Mouse (Mus musculus) erythroid progenitor cell, adult 5-6 weeks (primary cell): ENCODE measurements around the gene Mgat3. TPM values are rescaled to one million over a fixed set of nuclear protein-coding genes. Genes with fewer than 3 reads are reported as not detected.

Experiments used
- ATAC-seq: replicated peaks from 2 replicates; pipeline ENCODE4 v1.8.0; 2016; ENCODE audit warnings: moderate number of reproducible peaks, mild to moderate bottlenecking, moderate TSS enrichment, inconsistent platforms; ENCODE audit not compliant: poor library complexity, low FRiP score, severe bottlenecking
- total RNA-seq, 2 experiments: library from RNA; stranded (forward) in 1 of 2; stranded (reverse) in 1 of 2; fragments of 150-400 nt in 1 of 2; fragments of 186-747, 209-891 nt in 1 of 2; gene quantifications; 2 replicates each; pipeline versions ENCODE4 v1.2.3 to v1.2.4; 2015 to 2017; ENCODE audit warnings: low replicate concordance in 2 of 2

Mgat3 gene
- total RNA-seq (2015; ENCODE audit: low replicate concordance) (not detected in 2 replicates), total RNA-seq (2017; ENCODE audit: low replicate concordance) (not detected in 2 replicates)

DNA sequence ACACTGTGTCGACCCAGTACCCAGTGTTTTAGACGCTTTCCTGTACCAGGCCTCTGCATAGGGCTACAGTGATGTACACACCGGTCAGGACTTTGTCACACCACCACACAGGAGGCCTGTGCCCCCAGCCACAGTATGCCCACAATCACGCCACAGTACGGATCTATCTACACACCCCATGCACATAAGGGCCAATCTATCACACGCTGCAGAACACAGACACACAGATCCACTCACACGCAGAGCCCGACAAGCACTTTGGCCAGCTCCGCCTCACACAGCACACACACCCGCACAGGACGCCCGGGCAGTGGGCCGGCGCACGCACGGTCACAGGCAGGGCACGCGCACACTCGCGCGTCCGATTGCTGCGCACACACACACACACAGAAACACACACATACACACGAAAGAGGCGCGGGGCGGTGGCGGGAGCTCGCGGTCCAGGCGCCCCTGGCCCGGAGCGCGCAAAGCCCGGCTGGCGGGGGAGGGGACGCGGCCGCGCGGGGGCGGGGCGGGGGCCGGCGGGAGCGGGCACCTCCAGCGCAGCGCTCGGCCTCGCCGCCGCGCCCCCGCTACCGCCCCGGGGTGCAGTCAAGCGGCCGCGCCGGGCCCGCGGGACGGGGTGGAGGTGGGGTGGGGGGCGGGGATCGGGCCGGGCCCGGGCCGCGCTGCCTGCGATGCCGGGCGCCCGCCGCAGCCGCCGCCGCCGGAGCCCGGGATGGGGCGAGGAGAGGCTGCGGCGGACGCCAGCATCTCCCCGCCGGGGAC is at the start of gene Mgat3:
Gene Mgat3, plus strand, starts transcription at position 721 of the 771 bp plus-strand sequence.
- ATAC-seq: no peak

DNA sequence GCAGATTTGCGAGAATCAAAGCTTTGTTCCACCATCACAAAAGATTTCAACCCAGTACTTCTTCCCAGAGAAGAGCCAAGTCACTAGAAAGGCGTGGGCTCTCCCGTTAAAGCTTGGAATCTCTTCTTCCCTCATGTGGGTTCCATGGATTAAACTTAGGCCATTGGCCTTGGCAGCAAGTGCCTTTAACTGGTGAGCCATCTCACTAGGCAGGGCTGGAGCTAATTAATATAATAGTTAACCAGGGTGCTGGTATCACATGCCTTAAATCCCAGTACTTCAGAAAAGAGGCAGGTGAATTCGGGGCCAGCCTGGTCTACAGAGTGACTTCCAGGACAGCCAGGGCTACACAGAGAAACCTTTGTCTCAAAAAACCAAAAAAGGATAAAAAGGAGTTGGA is 48.9 kb upstream of the Mgat3 start:
- ATAC-seq: no peak

DNA sequence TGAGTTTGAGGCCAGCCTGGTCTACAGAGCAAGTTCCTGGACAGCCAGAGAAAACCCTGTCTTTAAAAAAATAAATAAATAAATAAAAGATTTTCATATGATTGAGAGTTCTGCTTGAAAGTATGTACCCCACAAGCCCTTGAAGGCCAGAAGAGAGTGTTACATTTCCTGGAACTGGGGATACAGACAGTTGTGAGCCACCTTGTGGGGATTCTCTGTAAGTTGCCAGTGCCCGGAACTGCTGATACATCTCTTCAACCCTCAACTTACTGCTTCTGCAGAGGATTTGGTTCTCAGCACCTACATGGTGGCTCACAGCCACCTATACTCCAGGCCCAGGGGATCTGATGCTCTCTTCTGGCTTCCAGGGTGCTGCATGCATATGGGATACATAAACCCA is 46.3 kb upstream of the Mgat3 start:
- ATAC-seq: no peak

DNA sequence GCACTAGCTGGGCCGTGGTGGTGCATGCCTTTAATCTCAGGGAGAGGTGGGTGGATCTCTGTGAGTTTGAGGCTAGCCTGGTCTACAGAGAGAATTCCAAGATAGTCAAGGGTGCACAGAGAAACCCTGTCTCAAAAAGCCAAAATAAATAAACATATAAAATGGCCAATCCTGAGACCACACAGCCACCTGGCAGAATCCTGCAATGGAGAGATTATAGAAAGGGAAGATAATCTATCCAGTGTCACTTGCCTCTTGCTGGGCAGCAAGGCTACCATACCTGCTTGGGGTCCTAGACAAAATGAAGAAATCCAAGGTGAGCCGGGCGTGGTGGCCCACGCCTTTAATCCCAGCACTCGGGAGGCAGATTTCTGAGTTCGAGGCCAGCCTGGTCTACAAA is 43.5 kb upstream of the Mgat3 start:
- ATAC-seq: no peak

DNA sequence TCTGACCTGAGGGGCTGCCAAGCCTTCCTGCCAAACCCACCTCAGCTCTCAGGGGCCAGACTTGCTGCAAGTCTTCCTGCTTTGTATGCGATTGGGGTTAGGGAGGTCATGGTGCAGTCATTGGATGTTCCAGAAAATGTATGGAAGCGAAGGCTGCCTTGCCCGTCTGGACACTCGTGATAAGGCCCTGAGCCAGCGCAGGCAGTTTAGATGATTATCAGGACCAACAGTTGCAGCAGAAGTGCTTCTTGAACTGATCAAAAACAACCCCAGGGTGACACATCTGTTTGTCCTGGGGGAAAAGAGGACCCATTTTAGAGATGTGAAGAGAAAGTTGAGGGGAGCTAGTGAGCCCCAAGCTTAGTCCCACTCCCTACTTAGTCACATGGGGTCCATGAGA is 42.8 kb upstream of the Mgat3 start:
- peak; percentile 75 for ATAC-seq

DNA sequence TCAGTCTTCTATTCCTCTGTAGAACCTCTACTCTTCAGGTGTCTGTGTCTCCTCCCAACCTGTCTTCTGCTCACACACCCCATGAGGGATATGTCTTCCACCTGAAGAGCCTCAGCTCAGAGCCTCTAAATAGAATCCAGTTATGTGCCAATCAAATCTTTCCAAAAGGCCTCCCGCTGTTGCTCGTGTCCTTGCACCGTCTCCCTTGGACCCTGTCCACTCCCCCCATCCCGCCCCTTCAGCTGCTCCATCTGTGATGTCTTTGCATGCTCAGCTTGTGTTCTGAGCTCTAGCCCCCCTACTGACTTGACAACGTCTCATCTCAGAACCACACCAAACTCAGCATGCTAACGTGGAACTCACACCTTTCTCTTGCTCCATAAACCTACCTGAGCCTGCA is 42.1 kb upstream of the Mgat3 start:
- ATAC-seq: no peak

DNA sequence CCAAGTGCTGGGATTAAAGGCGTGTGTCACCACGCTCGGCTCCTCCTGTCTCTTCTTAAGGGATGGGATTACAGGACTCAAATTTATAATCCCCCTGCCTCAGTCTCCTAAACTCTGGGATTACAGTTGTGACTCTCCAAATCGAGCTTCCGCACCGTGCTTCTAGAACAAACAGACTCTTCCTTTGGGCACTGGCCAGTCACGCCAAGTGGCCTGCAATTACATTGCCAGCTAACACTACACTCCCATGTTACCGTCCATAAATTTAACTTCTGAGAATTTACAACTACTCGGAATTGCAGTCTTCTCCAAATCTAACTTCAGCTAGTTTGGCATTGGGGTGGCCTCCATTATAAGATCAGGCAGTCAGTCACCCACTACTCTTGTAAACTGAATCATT is 41.1 kb upstream of the Mgat3 start:
- ATAC-seq: no peak

DNA sequence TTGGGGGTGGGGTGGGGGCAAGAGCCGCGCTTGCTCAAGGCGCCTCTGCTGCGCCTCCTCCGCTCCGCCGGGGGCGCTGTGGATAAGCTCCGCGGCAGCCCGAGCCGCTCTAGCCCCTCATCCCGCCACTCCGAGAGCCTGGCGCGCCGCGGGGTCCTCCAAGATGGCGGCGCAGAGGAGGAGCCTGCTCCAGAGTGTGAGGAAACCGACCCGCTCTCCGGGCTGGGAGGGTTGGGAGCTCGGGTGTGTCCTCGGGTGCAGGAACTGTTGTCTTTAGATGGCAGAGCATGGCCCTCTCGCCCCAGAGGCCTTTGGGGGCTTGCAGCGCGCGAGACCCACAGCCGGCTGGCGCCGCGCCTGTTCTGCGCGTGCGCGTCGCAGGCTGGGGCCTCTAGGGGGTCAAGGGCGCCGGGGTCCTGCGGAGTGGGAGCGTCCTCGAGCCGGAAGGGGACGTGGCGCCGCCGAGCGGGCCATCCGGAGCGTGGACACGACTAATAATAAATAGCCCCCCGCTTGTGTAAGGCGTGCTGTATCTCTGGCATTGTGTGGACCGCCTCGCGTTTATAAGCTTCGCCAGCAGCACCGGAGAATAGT is 40.4 kb upstream of the Mgat3 start, which contains the start of gene Tab1:
Gene Tab1, plus strand, starts transcription at position 135 of the 594 bp plus-strand sequence.
- peak; percentile 78 for ATAC-seq

DNA sequence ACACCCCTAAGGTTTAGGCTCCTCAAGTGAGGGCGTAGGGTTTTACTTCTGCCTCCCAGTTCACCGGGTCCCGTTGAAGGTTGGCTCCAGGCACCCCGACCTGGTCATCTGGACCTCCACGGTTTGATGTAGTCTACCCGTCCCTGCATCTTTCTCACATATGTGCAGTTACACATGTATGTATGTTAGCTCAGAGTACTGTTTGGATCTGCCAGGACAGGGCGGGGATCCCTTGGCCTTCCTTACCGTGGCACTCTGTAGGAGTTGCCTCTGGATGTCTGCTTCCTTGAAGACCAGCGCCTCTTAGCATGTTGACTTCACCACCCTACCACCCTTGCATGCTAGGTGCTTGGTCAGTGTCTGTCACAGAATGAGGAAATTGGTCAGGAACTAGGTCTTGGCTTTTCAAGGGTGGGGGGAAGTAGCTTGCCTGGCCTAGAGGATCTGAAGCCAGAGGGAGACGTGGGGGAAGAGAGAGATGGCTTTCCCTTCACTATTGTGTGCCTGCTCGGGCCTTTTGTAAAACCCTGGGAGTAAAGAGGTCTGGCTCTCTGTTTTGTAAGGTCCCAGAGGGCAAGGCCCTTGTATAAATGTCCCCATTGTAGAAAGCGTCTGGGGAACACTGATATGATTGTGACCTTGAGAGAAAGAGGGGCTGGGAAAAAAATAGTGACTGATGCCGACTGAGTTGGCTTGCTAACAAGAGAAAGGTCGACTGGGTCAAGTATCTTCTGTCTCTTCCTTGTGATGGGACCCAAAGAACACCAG is 39.7 kb upstream of the Mgat3 start:
- ATAC-seq: peak; percentile 37

DNA sequence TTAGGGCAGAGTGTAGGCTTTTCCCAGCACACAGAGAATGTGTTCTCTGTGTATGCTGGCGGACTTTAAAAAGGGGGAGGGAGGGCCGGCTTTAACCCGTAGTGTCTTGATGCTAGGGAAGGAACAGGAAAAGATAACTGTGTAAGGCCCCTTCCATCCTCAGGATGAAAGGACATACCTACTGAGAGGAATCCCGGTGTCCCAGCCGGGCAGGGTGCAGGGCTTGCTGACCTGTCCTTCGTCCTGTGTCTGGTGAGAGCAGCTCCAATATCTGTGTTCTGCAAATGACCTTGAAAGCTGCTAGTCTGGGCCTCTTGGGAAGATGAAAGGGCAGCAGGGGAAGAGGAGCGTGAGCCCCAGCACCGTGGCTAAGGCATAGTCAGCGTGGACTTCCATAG is 39.1 kb upstream of the Mgat3 start:
- ATAC-seq: no peak

DNA sequence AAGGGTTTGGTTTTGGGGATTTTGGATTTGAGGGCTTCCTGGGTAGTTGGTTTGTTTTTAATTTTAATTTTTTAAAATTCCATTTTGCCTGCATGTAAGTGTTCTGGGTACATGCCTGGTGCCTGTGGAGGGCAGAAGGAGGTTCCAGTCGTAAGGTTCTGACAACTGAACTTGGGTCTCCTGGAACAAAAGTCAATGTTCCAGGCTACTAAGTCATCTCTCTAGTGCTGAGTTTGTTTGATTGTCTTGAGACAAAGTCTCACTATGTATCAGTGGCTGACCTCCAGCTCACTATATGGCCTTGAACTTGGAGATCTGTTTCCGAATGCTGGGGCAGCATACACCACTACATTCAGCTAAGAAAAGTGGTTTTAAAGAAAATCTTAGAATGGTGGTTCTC is 38.0 kb upstream of the Mgat3 start:
- ATAC-seq: no peak

DNA sequence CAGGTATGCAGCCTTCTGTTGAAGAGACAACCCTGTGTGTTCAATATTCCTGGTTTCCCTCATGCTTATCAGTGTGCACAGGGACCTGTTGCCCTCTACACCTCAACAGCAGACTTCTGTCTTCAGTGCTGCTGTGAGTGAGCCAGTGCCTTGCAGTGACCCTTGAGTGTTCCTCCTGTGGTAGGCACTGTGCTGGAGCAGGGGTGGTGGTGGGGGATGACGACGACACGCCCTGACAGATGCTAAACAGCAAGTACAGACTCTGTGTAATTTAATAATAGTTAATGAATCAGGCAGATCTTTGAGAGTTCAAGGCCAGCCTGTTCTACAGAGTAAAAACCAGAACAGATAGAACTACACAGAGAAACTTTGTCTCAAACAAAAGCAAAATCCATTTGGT is 36.9 kb upstream of the Mgat3 start:
- no peak for ATAC-seq

DNA sequence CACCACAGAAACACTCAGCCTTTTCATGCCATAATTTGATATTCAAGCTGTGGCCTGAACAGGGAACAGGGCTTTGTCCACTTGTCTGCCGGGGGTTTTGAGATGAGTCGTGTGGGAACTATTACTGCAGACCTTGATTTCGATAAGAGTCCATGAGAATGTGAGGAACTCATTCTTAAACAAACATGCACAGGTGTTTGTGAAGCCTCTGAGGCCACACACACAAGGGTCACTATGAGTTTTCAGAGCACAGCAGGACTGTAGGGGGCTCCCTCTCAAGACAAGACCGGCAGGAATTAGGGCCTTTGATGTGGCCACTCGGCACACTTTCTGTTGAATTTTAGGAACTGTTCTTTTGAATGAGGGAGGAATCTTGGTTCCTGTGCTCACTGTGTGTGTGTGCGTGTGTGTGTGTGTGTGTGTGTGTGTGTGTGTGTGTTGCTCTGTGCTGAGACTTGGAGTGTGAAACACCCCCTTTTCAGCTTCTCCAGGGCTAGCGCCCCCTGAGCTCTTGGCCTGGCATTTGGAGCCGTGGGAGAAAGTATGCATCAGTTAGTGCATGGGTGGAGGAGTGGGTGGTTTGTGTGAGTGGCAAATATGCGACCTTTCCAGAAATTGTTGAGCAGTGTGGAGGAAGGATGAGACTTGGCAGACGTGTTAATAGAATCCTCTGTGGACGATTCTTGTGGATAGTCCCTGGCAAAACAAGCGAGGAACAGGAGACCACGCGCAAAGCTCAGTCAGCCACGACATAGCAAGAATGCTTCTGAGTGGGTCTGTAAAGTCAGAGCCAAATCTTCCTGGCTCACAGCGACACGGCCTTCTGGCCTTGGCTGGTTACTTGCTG is 35.4 kb upstream of the Mgat3 start:
- no peak for ATAC-seq

DNA sequence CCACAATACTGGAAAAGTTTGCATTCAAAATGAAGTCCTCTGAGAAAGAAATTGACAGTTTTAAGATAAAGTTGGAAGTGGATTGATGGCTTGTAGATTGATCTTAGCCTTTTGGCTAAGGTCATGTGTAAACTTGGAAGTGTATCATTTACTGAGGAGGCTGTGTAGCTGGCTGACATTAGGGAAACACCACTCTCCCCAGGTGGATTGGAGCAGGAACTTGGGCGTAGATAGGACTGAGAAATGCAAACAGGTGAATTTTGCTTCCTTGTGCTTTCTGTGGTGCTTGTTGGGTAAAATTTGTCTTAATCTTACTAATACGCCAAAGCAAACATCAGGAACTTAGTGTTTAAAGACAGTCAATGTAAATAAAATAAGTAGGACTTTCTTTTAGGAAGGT is 33.2 kb upstream of the Mgat3 start:
- ATAC-seq: no peak

DNA sequence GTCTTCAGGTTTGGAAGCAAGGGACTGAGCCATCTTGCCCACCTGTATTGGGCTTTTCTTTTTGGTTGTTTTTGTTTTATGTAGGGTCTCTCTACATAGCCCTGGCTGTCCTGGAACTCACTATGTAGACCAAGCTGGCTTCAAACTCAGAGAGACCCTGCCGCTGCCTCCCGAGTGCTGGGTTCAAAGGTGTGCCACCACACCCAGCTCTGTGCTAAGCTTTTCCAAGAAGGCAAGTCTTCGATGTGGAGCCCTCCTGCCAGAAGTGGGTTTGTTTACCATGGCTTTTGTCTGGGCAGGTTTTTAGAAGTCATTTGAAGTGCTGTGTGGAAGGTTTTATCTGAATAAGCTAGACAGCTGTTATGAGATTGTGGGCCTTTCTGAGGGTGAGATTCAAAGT is 32.6 kb upstream of the Mgat3 start:
- no peak for ATAC-seq

DNA sequence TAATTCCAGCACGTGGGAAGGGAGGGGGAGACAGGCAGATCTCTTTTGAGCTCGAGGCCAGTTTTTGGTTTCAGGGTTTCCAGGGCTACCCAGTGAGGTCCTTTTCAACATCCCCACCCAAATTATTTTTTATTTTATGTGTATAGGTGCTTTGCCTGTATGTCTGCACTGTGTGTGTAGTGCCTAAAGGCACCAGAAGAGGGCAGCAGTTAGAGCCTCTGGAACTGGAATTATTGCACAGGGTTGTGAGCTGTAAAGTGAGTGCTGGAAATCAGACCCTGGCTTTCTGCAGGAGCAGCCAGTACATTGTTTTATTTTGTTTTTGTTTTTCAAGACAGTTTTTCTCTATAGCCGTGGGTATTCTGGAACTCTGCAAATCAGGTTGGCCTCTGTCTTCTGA is 31.4 kb upstream of the Mgat3 start:
- ATAC-seq: no peak

DNA sequence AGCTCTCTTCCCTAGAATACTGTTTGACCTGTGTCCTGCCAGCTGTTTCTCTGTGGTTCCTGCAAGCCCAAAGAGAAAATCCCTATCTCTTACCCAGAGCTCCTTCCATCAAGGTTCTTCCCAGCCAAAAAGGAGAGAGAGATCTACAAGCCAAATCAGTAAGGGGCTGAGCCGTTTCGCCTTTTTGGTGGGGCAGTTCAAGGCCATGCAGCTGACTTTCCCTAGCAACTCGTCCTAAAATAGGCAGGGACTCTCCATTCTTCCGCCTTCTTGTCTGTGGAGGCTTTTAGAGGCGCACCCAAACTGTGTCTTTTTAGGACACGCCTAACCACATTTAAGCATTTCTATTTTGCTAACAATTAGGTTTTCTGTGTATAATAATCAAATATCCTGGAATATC is 29.8 kb upstream of the Mgat3 start:
- no peak for ATAC-seq

DNA sequence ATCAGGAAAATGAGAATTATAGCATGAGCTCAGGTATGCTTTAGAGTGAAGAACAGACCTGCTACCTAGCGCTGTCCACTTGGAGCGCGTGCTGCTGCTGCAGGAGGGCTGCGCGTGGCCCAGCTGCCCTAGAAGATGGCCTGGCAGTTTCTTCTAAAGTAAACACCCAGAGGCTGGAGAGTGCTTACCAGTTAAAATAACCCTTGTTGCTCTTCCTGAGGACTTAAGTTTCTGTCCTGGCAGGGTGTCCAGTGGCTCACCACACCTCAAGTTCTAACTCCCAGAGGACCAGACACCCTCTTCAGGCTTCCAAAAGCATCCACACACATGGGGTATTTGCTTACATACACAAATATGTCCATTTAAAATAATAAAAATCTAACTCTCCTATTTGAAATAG is 28.1 kb upstream of the Mgat3 start:
- ATAC-seq: no peak

DNA sequence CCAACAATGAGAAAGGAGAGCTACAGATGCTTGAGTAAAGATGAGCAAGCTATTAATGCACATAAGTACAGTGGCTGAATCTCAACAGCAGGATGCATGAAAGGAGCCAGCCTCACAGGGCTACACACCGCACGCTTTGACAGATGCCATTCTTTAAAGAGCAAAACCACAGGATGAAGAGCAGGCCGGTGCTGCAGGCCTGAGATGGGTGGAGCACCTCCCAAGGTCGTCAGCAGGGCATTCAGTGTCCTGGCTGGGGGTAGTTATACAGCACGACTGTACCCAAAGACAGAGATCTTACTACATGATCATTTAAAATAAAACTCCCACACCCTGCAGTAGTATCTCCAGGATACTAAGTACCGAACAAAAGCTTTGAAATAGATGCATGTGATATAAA is 27.4 kb upstream of the Mgat3 start:
- no peak for ATAC-seq

DNA sequence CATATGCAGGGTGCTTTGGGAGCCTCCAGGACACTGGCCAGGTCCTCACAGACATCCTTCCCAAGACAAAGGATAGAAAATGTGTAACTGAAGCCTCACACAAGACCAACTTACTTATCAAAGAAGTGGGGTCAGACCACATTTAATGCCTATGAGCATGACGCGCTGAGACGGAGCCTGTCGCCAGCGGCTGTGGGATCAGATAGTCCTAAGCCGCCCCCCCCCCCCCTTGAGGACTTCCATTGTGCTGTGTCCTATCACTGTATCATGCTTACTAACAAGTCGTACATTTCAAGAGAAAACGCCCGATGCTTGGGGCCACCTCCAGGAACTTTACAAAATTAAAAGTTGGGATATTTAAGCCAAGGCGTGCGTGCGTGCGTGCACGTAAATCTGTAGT is 26.4 kb upstream of the Mgat3 start:
- no peak for ATAC-seq
